Mouse (Mus musculus): ENCODE data around the gene Lypd3. TPM values are rescaled to one million over a fixed set of nuclear protein-coding genes. Genes with fewer than 3 reads are reported as not detected.

The Lypd3 gene
- polyA plus RNA-seq, 1 experiment: not detected

DNA sequence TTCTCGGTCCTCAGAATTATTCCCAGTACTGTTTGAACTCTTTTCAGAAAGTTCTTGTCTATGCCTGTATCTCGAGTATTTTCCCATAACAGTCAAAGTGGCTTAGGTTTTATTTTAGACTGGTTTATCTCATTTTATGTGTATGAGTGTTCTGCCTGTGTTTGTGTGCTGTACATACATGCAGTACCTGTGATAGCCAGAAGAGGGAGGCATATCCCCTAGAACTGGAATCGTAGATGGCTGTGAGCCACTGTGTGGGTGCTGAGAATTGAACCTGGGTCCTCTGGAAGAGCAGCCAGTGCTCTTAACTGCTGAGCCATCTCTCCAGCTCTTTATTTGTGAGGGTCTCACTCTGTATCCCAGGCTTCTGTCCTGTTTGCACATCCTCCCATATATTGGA, 15.2 kb upstream of the Lypd3 start:
- H3K79me2 ChIP-seq (ENCODE audit: control insufficient read depth, insufficient read depth): no peaks in the 10 kb centered on the region
- peaks cover 13% of the 10 kb centered on the region for H3K36me3 ChIP-seq (ENCODE audit: control insufficient read depth, insufficient read depth)
- H3K27me3 ChIP-seq (ENCODE audit: control insufficient read depth, insufficient read depth, insufficient read length): no peaks in the 10 kb centered on the region
- H3K4me3 ChIP-seq: no peak overlapping the region
- TF ChIP-seq MYOG (IDR thresholded peaks at IDR 0.05; ENCODE audit: control insufficient read depth in 1 of 3, insufficient read depth in 1 of 3, insufficient read length in 2 of 3, low read depth in 2 of 3) (no peak), TCF12 (IDR thresholded peaks at IDR 0.05; ENCODE audit: insufficient read depth, poor library complexity, severe bottlenecking) (no peak), REST (IDR thresholded peaks at IDR 0.05; ENCODE audit: insufficient read depth, insufficient read length) (no peak), POLR2AphosphoS2 (IDR thresholded peaks at IDR 0.05; ENCODE audit: insufficient read length, low read depth) (no peak)
- no peak overlapping the region for H3ac ChIP-seq (ENCODE audit: control insufficient read depth, insufficient read length)
- no peak overlapping the region for H3K4me2 ChIP-seq (ENCODE audit: low read depth)

DNA sequence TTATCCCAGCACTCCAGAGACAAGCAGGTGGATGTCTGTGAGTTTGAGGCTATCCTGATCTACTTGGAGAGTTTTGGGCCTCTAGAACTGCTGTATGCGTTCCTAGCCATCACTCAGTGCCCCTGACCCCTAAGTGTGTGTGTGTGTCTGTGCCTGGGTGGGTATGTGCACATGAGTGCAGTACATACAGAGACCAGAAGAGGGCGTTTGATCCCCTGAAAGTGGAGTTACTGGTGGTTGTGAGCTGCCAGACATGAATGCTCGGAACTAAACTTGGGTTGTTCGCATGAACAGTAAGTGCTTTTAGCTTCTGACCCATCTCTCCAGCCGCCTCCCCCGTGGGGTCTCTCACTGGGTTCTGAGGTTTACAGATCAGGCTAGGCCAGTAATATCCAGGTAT, 13.4 kb upstream of the Lypd3 start:
- no peaks in the 10 kb centered on the region for H3K79me2 ChIP-seq (ENCODE audit: control insufficient read depth, insufficient read depth)
- no peak overlapping the region for H3K4me3 ChIP-seq
- H3K4me2 ChIP-seq (ENCODE audit: low read depth): no peak overlapping the region
- TF ChIP-seq MAX (IDR thresholded peaks at IDR 0.05; ENCODE audit: low read depth) (no peak), POLR2A (IDR thresholded peaks at IDR 0.05; ENCODE audit: insufficient read length, low read depth) (no peak), CEBPB (IDR thresholded peaks at IDR 0.05; ENCODE audit: insufficient read depth, poor library complexity, severe bottlenecking) (no peak), E2F4 (IDR thresholded peaks at IDR 0.05; ENCODE audit: insufficient read depth) (no peak), SRF (IDR thresholded peaks at IDR 0.05; ENCODE audit: control insufficient read depth, insufficient read length, low read depth) (no peak), MYOD1 (IDR thresholded peaks at IDR 0.05; ENCODE audit: control insufficient read depth in 1 of 3, insufficient read length in 2 of 3, low read depth in 2 of 3) (no peak), POLR2AphosphoS2 (IDR thresholded peaks at IDR 0.05; ENCODE audit: insufficient read length, low read depth) (no peak), REST (IDR thresholded peaks at IDR 0.05; ENCODE audit: insufficient read depth, insufficient read length) (no peak), USF1 (IDR thresholded peaks at IDR 0.05; ENCODE audit: low read depth) (no peak), TCF12 (IDR thresholded peaks at IDR 0.05; ENCODE audit: insufficient read depth, poor library complexity, severe bottlenecking) (no peak), TCF3 (IDR thresholded peaks at IDR 0.05; ENCODE audit: insufficient read length, low read depth) (no peak)
- H3K27me3 ChIP-seq (ENCODE audit: control insufficient read depth, insufficient read depth, insufficient read length): no peaks in the 10 kb centered on the region
- peaks cover 13% of the 10 kb centered on the region for H3K36me3 ChIP-seq (ENCODE audit: control insufficient read depth, insufficient read depth)
- no peak overlapping the region for H3ac ChIP-seq (ENCODE audit: control insufficient read depth, insufficient read length)

DNA sequence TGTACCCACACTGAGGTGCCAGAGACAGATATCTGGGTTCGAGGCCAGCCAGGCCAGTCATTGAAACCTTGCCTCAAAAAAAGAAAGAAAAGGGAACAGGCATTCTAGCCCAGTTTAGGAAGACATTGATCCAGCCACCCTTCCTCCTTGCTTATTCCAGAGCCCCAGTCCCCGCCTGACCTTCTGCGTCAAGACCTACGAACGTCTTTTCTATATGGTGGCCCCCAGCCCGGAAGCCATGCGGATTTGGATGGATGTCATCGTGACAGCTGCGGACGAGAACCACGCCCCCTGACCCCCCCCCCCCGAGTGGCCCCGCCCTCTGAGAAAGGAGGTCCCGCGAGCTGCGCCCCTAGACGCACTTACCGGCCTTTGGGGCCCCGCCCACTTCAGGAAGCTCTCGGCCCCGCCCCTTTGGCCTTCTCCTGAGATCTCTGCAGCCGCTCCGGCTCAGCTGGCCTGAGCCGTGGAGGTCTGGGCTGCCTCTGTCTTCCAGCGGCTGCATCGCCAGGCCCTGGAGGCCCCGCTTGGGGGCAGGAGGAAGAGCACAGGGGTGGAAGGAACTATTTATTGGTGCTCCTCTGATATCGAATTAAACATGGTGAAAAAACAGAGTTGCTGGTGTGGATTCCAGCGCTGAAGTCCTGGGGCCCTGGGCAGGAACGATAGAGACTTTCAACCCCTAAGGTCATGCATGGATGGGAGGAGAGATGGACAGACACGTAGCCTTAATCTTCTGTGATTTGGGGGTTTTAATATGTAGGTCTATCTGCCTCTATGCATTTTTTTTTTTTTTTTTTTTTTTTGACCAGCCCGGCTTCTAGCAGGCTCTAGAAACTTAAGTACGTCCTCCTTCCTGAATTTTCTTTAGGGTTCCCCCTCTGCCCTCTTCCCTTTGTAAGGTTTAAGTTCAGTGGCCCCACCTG, 7.4 kb upstream of the Lypd3 start:
- TF ChIP-seq CEBPB (IDR thresholded peaks at IDR 0.05; ENCODE audit: insufficient read depth, poor library complexity, severe bottlenecking) (no peak), TCF3 (IDR thresholded peaks at IDR 0.05; ENCODE audit: insufficient read length, low read depth) (no peak)
- Histone ChIP-seq H3K27me3 (ENCODE audit: control insufficient read depth, insufficient read depth, insufficient read length) (no peaks in the 10 kb centered on the region), H3K79me2 (ENCODE audit: control insufficient read depth, insufficient read depth) (no peaks in the 10 kb centered on the region), H3K4me2 (ENCODE audit: low read depth) (no peak overlapping the region), H3ac (ENCODE audit: control insufficient read depth, insufficient read length) (no peak overlapping the region), H3K4me3 (no peak overlapping the region), H3K36me3 (ENCODE audit: control insufficient read depth, insufficient read depth) (no peaks in the 10 kb centered on the region)

DNA sequence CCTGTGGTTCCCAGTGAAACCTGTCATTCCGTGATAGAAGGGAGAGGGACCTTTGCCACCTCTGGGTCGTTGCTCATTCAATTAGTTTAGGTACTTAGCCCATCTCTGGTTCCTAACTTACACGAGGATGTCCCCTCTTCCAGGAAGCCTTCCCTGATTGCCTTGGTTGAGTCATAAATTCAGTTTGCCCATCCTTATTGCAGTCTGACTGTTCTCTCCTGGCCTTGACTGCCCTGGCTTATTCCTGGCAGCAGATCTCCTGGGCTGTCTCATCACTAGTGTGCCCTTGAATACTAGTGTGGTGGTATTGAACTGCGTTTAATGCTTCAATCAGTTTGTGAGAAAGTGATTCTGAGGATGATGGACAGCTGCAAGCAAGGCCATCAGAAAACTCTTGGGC, 6.7 kb upstream of the Lypd3 start:
- Histone ChIP-seq H3K4me2 (ENCODE audit: low read depth) (no peak overlapping the region), H3K79me2 (ENCODE audit: control insufficient read depth, insufficient read depth) (no peaks in the 10 kb centered on the region), H3K4me3 (no peak overlapping the region), H3K27me3 (ENCODE audit: control insufficient read depth, insufficient read depth, insufficient read length) (no peaks in the 10 kb centered on the region), H3ac (ENCODE audit: control insufficient read depth, insufficient read length) (no peak overlapping the region), H3K36me3 (ENCODE audit: control insufficient read depth, insufficient read depth) (no peaks in the 10 kb centered on the region)
- TF ChIP-seq TCF3 (IDR thresholded peaks at IDR 0.05; ENCODE audit: insufficient read length, low read depth) (no peak), MYOD1 (IDR thresholded peaks at IDR 0.05; ENCODE audit: control insufficient read depth in 1 of 3, insufficient read length in 2 of 3, low read depth in 2 of 3) (no peak), POLR2AphosphoS2 (IDR thresholded peaks at IDR 0.05; ENCODE audit: insufficient read length, low read depth) (no peak), USF1 (IDR thresholded peaks at IDR 0.05; ENCODE audit: low read depth) (no peak), SRF (IDR thresholded peaks at IDR 0.05; ENCODE audit: control insufficient read depth, insufficient read length, low read depth) (no peak), E2F4 (IDR thresholded peaks at IDR 0.05; ENCODE audit: insufficient read depth) (no peak), MAX (IDR thresholded peaks at IDR 0.05; ENCODE audit: low read depth) (no peak), MYOG (IDR thresholded peaks at IDR 0.05; ENCODE audit: control insufficient read depth in 1 of 3, insufficient read depth in 1 of 3, insufficient read length in 2 of 3, low read depth in 2 of 3) (no peak), REST (IDR thresholded peaks at IDR 0.05; ENCODE audit: insufficient read depth, insufficient read length) (no peak), POLR2A (IDR thresholded peaks at IDR 0.05; ENCODE audit: insufficient read length, low read depth) (no peak), TCF12 (IDR thresholded peaks at IDR 0.05; ENCODE audit: insufficient read depth, poor library complexity, severe bottlenecking) (no peak), CEBPB (IDR thresholded peaks at IDR 0.05; ENCODE audit: insufficient read depth, poor library complexity, severe bottlenecking) (no peak)

DNA sequence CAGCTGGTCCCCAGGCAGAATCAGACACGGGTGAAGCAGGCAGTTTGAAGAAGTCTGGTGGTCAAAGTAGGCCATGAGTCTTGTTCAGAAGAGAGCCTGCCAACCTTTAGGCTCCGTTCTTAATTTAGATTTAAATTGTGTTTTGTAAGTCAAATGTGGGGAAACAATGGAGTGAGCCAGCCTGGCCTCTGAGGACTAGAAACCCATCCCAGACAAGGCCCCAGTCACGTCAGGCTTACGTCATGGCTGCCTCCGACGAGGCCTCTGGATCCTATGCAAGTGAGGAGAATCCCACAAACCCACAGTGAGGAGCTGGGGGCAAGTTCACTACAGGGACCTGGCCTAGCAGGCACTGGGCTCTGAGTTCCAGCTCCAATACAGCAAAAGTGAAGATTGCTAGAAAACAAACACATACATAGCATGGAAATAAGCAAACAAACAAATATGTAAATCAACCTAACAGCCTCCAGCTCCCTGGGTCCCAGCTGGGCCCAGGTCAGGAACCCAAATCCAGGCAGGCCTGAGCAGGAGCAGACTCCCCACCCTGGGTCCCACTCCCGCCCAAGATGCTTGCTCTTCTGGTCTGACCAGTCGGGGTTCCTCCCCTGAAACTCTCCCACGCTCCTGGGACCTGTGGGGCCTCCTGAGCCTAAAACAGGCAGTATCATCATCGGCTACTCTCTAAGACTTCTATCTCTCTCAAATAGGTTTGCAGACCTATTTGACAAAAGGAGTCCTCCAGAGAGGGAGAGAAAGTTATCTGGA, 6.1 kb upstream of the Lypd3 start:
- Histone ChIP-seq H3K27me3 (ENCODE audit: control insufficient read depth, insufficient read depth, insufficient read length) (no peaks in the 10 kb centered on the region), H3K79me2 (ENCODE audit: control insufficient read depth, insufficient read depth) (no peaks in the 10 kb centered on the region), H3K4me3 (no peak overlapping the region), H3ac (ENCODE audit: control insufficient read depth, insufficient read length) (no peak overlapping the region), H3K4me2 (ENCODE audit: low read depth) (no peak overlapping the region), H3K36me3 (ENCODE audit: control insufficient read depth, insufficient read depth) (no peaks in the 10 kb centered on the region)
- TF ChIP-seq MYOD1 (IDR thresholded peaks at IDR 0.05; ENCODE audit: control insufficient read depth in 1 of 3, insufficient read length in 2 of 3, low read depth in 2 of 3): no peak
- no peak for TF ChIP-seq TCF12 (IDR thresholded peaks at IDR 0.05; ENCODE audit: insufficient read depth, poor library complexity, severe bottlenecking)
- no peak for TF ChIP-seq SRF (IDR thresholded peaks at IDR 0.05; ENCODE audit: control insufficient read depth, insufficient read length, low read depth)
- TF ChIP-seq MYOG (IDR thresholded peaks at IDR 0.05; ENCODE audit: control insufficient read depth in 1 of 3, insufficient read depth in 1 of 3, insufficient read length in 2 of 3, low read depth in 2 of 3): no peak
- TF ChIP-seq CEBPB (IDR thresholded peaks at IDR 0.05; ENCODE audit: insufficient read depth, poor library complexity, severe bottlenecking): no peak
- no peak for TF ChIP-seq POLR2A (IDR thresholded peaks at IDR 0.05; ENCODE audit: insufficient read length, low read depth)
- TF ChIP-seq POLR2AphosphoS2 (IDR thresholded peaks at IDR 0.05; ENCODE audit: insufficient read length, low read depth): no peak
- TF ChIP-seq MAX (IDR thresholded peaks at IDR 0.05; ENCODE audit: low read depth): no peak
- no peak for TF ChIP-seq REST (IDR thresholded peaks at IDR 0.05; ENCODE audit: insufficient read depth, insufficient read length)
- TF ChIP-seq TCF3 (IDR thresholded peaks at IDR 0.05; ENCODE audit: insufficient read length, low read depth): no peak
- TF ChIP-seq E2F4 (IDR thresholded peaks at IDR 0.05; ENCODE audit: insufficient read depth): no peak
